Mouse (Mus musculus) neutrophil, adult 59 days (primary cell): Measurements from ENCODE around the gene Actl6b. TPM values are rescaled to one million over a fixed set of nuclear protein-coding genes. Genes with fewer than 3 reads are reported as not detected.

Source experiments
- total RNA-seq, 2 experiments: library from RNA; stranded (reverse); gene quantifications; 1 replicate in 1 of 2; 2 replicates in 1 of 2; pipeline ENCODE4 v1.2.4; 2023

Actl6b gene
- total RNA-seq, result not detected

GRCm38 (mm10) chr5:137553411-137553837 lies at the start of gene Actl6b:
TSS of gene Actl6b (plus strand) at chr5:137553517.

GRCm38 (mm10) chr5:137518436-137518835 lies 34.9 kb upstream of the Actl6b start, which contains the start of gene Gigyf1:
TSS of gene Gigyf1 (plus strand) at chr5:137518548.

GRCm38 (mm10) chr5:137533117-137533827 lies 20.0 kb upstream of the Actl6b start, which contains the start of the genes Epo and Gnb2:
TSS of gene Epo (minus strand) at chr5:137533242.
TSS of gene Gnb2 (minus strand) at chr5:137533510.

GRCm38 (mm10) chr5:137569665-137570064 lies 16.3 kb downstream of the Actl6b start, which contains the start of gene Tfr2:
TSS of gene Tfr2 (plus strand) at chr5:137569840.

GRCm38 (mm10) chr5:137600619-137601364 lies 47.5 kb downstream of the Actl6b start, which contains the start of gene Mospd3:
TSS of gene Mospd3 (minus strand) at chr5:137601058.

GRCm38 (mm10) chr5:137613550-137613949 lies 60.2 kb downstream of the Actl6b start, which contains the start of gene Pcolce:
TSS of gene Pcolce (minus strand) at chr5:137613784.

Other genes starting within 250 kb of the Actl6b start
- 100 to 1,000 TPM; 207 to 230 TPM for gene Srrt, start 245.8 kb upstream of the Actl6b start, total RNA-seq
- 1 to 10 TPM; 7.5 to 10.0 TPM for gene Trip6, start 239.1 kb upstream of the Actl6b start, total RNA-seq
- gene Slc12a9, start 219.9 kb upstream of the Actl6b start, total RNA-seq, result 10 to 100 TPM; 36.7 to 37.4 TPM
- under 1 TPM; 0.13 to 0.20 TPM for gene Ephb4, start 203.4 kb upstream of the Actl6b start, total RNA-seq
- gene Zan, start 76.5 kb upstream of the Actl6b start, total RNA-seq, result under 1 TPM; 0.07 to 0.18 TPM
- 10 to 100 TPM; 13.8 to 20.5 TPM for gene Pop7, start 51.0 kb upstream of the Actl6b start, total RNA-seq
- 10 to 100 TPM; 45.4 to 47.4 TPM for gene Gigyf1, start 35.0 kb upstream of the Actl6b start, total RNA-seq
- gene Epo, start 20.3 kb upstream of the Actl6b start, total RNA-seq, result not detected
- 100 to 1,000 TPM; 919 to 975 TPM for gene Gnb2, start 20.0 kb upstream of the Actl6b start, total RNA-seq
- gene Tfr2, start 16.3 kb downstream of the Actl6b start, total RNA-seq, result 1 to 10 TPM; 3.9 to 5.5 TPM
- gene Mospd3, start 47.5 kb downstream of the Actl6b start, total RNA-seq, result 10 to 100 TPM; 47.6 to 59.4 TPM
- gene Pcolce, start 60.3 kb downstream of the Actl6b start, total RNA-seq, result under 1 TPM; 0.58 to 0.62 TPM
- under 1 TPM; 0.22 to 0.38 TPM for gene Fbxo24, start 75.5 kb downstream of the Actl6b start, total RNA-seq
- gene Lrch4, start 75.6 kb downstream of the Actl6b start, total RNA-seq, result 100 to 1,000 TPM; 231 to 234 TPM
- 10 to 100 TPM; 43.2 to 44.0 TPM for gene Gm20605, start 75.7 kb downstream of the Actl6b start, total RNA-seq
- gene Sap25, start 87.8 kb downstream of the Actl6b start, total RNA-seq, result 10 to 100 TPM; 63.8 to 70.2 TPM
- under 1 TPM in 1 of 2 experiments, not detected in 1; 0.33 TPM for gene Irs3, start 92.2 kb downstream of the Actl6b start, total RNA-seq
- gene Agfg2, start 131.2 kb downstream of the Actl6b start, total RNA-seq, result 10 to 100 TPM; 24.1 to 25.5 TPM
- 1 to 10 TPM in 1 of 2 experiments, under 1 TPM in 1; 0.60 to 1.1 TPM for gene Nyap1, start 188.1 kb downstream of the Actl6b start, total RNA-seq
- 100 to 1,000 TPM; 304 to 318 TPM for gene Tsc22d4, start 192.2 kb downstream of the Actl6b start, total RNA-seq
- gene Ppp1r35, start 225.3 kb downstream of the Actl6b start, total RNA-seq, result 10 to 100 TPM; 29.2 to 34.9 TPM
- gene Mepce, start 234.1 kb downstream of the Actl6b start, total RNA-seq, result 10 to 100 TPM; 32.5 to 35.7 TPM
- gene Zcwpw1, start 234.3 kb downstream of the Actl6b start, total RNA-seq, result 1 to 10 TPM; 2.8 to 3.3 TPM